Mouse (Mus musculus): ENCODE data around the gene Hpse2. TPM values are rescaled to one million over a fixed set of nuclear protein-coding genes. Genes with fewer than 3 reads are reported as not detected.

Gene Hpse2
- polyA plus RNA-seq (2016; fragmentation: Nextera tagmentation; extraction: Ambion mirVana): 1.3 and 1.6 TPM in 2 replicates

DNA sequence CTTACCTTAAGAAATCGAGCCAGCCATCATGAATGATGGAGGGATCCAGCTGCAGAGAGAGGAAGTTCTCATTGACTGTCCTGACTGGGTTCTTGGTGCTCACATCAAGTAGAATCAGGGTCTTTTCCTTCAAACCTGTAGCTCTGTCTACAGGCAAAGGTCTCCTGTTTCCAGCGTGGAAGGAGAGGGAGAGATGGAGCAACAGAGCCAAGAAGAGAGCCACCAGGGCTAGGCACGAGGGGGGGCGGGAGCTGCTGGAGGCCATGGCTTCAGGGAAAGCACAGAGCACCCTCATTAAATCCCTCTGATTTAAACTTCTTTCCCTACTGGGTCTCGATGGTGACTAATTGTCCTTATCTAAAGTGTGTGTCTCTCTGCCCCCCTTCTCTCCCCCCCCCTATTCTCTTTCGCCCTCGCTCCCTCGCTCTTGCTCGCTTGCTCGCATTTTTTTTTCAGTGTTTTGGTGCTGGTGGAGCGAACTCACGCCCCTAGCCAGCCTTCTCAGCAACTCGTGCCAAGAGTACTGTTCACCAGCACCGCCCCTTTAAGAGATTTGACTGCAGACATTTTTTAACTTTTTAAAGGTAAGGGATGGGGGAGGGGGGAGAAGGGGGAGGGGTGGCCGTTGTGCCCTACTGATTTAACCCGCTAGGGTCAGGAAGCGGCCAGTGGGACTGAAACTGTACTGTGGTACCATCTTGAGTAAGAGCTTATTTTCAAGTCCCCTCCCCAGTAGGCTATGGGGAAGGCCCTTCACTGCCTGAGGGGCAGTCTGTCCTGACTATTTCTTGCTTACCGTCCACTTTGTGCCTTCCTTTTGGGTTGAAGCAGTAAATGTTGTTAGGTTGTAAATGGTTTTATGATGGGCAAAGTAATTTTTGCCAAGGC, at the start of gene Hpse2:
TSS of gene Hpse2 (minus strand) at position 339 of the 888 bp plus-strand sequence.
- H3K4me2 ChIP-seq (replicated peaks): peak within 1 kb of the TSS; percentile 36
- WGBS: 4% methylated on average over 18 of the region's 18 CpGs
- H3K9me3 ChIP-seq (replicated peaks): no peaks in the 10 kb centered on the region
- H3K4me3 ChIP-seq: 0 out of 2 replicates have a peak within 1 kb of the TSS, but pooled peaks have one; percentile 1
- H3K27ac ChIP-seq: no peak within 1 kb of the TSS
- H3K36me3 ChIP-seq: no peaks in the 10 kb centered on the region
- peaks cover 24% of the 10 kb centered on the region for H3K4me1 ChIP-seq
- H3K9ac ChIP-seq: no peak within 1 kb of the TSS
- peaks cover 67% of the 10 kb centered on the region for H3K27me3 ChIP-seq
- no peak for ATAC-seq (ENCODE audit: low FRiP score)

DNA sequence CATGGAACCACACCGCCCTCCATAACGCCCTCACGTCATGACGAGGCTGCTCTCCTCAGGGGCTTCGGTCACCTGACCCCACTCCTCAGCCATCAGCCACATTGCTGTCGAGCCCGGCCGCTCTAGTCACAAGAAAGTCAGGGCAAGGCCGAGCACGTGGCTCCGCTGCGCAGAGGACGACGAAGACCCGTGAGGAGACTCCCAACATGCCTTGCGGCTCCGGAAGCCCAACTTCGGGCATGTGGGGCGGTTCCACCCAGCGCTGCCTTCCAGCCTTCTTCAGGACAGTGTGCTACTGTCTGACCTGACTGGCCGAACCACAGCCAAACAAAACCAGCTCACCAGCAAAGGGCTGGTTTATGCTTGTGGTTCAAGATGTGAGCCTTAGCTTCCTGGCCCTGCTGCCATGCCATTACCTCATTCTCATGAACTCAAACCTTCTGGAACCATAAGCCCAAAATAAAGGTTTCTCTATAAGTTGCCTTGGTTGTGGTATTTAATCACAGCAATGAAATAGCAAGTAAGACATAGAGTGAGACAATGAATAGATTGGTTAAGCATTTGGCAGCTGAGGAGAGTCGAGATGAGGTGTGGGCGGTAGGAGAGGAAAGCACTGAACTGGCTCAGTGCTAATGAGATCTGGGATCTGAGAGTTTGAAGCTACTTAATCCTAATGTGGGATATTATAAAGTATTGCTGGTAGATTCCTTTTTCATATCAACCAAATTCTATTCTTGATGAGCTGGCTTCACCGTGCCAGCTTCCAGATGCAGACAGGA, 39.5 kb upstream of the Hpse2 start:
- Histone ChIP-seq H3K27ac (no peak overlapping the region), H3K9ac (no peak overlapping the region), H3K36me3 (no peaks in the 10 kb centered on the region), H3K9me3 (replicated peaks) (no peaks in the 10 kb centered on the region), H3K4me1 (no peaks in the 10 kb centered on the region), H3K27me3 (no peaks in the 10 kb centered on the region; the same call in 1 of the 2 replicates), H3K4me3 (no peak overlapping the region), H3K4me2 (replicated peaks) (no peak overlapping the region)
- WGBS: 87% methylated on average over 24 of the region's 24 CpGs
- no peak for ATAC-seq (ENCODE audit: low FRiP score)

GRCm38 (mm10) chr19:43424082-43424481, 35.9 kb upstream of the Hpse2 start:
- Histone ChIP-seq H3K36me3 (no peaks in the 10 kb centered on the region), H3K27me3 (no peaks in the 10 kb centered on the region; the same call in 1 of the 2 replicates), H3K4me2 (replicated peaks) (no peak overlapping the region), H3K4me1 (no peaks in the 10 kb centered on the region), H3K27ac (no peak overlapping the region), H3K9me3 (replicated peaks) (no peaks in the 10 kb centered on the region), H3K4me3 (no peak overlapping the region), H3K9ac (no peak overlapping the region)
- 79% methylated on average over 2 of the region's 2 CpGs for whole genome bisulfite sequencing
- ATAC-seq (ENCODE audit: low FRiP score): no peak

DNA sequence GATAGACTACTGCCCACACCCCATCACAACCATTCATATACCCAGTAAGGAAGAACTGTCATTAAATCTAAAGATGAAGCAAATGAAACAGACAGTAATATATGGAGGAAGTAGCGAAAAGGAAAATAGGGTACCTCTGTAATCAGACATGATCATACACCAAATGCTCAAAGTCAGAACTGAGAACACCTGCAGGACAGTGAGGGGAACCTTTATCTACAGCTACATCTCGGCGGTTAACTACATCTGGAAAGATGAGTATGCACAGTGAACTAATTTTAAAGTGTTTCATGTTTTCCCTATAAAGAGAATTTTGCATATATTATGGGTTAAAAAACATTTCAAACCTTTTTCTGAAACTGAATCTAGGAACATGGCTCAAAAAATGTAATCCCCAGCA, 32.4 kb upstream of the Hpse2 start:
- H3K4me1 ChIP-seq: no peaks in the 10 kb centered on the region
- WGBS: 88% methylated on average over 3 of the region's 3 CpGs
- ATAC-seq (ENCODE audit: low FRiP score): no peak
- no peak overlapping the region for H3K27ac ChIP-seq
- no peaks in the 10 kb centered on the region for H3K27me3 ChIP-seq
- H3K9ac ChIP-seq: no peak overlapping the region
- no peaks in the 10 kb centered on the region for H3K36me3 ChIP-seq
- no peak overlapping the region for H3K4me3 ChIP-seq
- H3K4me2 ChIP-seq (replicated peaks): no peak overlapping the region
- no peaks in the 10 kb centered on the region for H3K9me3 ChIP-seq (replicated peaks)

DNA sequence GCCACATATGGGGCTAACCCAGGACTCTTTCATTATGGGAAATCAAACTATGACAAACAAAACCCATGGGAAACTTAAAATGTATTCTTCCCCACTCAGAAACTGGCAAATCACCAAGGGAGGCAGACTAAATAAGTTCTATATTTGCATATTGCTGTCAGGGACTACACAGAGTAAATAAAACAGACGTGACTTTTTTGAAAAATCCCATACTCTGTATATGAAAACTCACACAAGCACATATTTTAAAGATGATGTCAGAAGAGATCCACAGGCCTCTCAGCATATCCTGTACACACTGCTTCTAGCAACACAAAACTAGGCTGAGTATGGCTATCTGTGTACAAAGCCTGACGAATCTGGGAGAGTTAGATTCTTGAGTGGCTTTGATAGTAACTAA, 27.4 kb upstream of the Hpse2 start:
- H3K27ac ChIP-seq: no peak overlapping the region
- H3K4me2 ChIP-seq (replicated peaks): no peak overlapping the region
- no peak overlapping the region for H3K4me3 ChIP-seq
- H3K4me1 ChIP-seq: no peaks in the 10 kb centered on the region
- H3K36me3 ChIP-seq: no peaks in the 10 kb centered on the region
- no peaks in the 10 kb centered on the region for H3K9me3 ChIP-seq (replicated peaks)
- WGBS: 81% methylated on average over 2 of the region's 2 CpGs
- no peak overlapping the region for H3K9ac ChIP-seq
- ATAC-seq (ENCODE audit: low FRiP score): no peak
- no peaks in the 10 kb centered on the region for H3K27me3 ChIP-seq

GRCm38 (mm10) chr19:43407181-43407580, 19.0 kb upstream of the Hpse2 start:
- Histone ChIP-seq H3K4me2 (replicated peaks) (no peak overlapping the region), H3K9me3 (replicated peaks) (no peaks in the 10 kb centered on the region), H3K27ac (no peak overlapping the region), H3K4me1 (no peaks in the 10 kb centered on the region), H3K9ac (no peak overlapping the region), H3K4me3 (no peak overlapping the region), H3K36me3 (no peaks in the 10 kb centered on the region), H3K27me3 (no peaks in the 10 kb centered on the region)
- WGBS: 39% methylated on average over 1 of the region's 1 CpGs
- no peak for ATAC-seq (ENCODE audit: low FRiP score)

DNA sequence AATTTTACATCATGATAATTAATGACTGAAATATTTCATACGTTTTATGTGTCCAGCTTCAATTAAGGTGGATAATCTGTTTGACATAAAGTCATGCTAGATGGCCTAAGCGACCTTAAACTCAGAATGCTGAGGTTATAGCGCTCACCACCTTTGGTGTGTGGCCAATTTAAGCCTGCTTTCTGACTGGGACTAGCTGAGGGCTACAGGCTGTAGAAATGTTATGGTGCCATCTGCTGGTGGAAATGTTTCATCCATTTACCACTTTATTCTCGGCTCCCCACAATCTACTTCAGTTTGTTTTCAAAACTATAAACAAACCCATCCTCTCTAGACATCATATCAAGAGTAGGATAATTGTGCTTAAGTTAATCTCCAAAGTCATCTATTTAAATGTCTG, 8.2 kb upstream of the Hpse2 start:
- no peaks in the 10 kb centered on the region for H3K4me1 ChIP-seq
- H3K27me3 ChIP-seq: peaks cover 3% of the 10 kb centered on the region; the same call in 1 of the 2 replicates
- no peak overlapping the region for H3K27ac ChIP-seq
- ATAC-seq (ENCODE audit: low FRiP score): no peak
- H3K4me3 ChIP-seq: no peak overlapping the region
- no peaks in the 10 kb centered on the region for H3K36me3 ChIP-seq
- WGBS: 7% methylated on average over 4 of the region's 4 CpGs
- H3K9ac ChIP-seq: no peak overlapping the region
- H3K9me3 ChIP-seq (replicated peaks): no peaks in the 10 kb centered on the region
- H3K4me2 ChIP-seq (replicated peaks): no peak overlapping the region

DNA sequence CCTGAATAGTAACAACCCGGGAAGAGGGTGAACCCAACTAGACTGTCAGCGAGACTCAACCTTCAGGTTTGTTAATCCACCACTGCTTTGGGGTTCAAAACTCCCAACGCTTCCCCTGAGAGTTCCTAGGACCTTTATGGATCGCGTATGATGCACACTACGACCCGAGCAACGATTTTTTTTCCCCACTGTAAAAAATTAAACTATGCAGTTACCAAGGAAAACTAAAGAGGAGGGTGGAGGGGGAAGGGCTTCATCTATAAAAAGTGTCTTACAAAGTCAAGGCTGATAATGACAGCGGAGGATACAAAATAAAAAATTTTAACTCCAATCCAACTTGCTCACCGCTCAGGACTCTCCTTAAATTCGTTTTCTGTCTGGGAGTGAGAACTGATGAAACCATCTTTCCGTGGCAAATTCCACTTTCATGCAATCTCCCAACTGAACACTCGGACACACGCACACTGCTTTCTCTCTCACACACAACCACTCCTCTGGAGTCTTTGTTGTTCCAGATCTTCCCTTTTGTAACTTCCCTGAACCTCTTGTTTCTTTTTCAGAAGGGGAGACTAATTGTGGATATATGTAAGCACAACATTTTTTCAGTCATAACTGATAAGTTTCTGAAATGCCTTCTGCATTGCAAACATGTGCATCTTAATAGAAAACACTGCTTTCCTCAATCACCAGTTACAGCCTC, 934 bp downstream of the Hpse2 start:
- 1% methylated on average over 14 of the region's 14 CpGs for WGBS
- ATAC-seq (ENCODE audit: low FRiP score): no peak
- Histone ChIP-seq H3K4me3 (no peak overlapping the region), H3K9ac (no peak overlapping the region), H3K9me3 (replicated peaks) (no peaks in the 10 kb centered on the region), H3K36me3 (no peaks in the 10 kb centered on the region), H3K27me3 (peaks cover 77% of the 10 kb centered on the region), H3K4me1 (peaks cover 24% of the 10 kb centered on the region), H3K4me2 (replicated peaks) (peak overlapping the region; percentile 54), H3K27ac (no peak overlapping the region)

DNA sequence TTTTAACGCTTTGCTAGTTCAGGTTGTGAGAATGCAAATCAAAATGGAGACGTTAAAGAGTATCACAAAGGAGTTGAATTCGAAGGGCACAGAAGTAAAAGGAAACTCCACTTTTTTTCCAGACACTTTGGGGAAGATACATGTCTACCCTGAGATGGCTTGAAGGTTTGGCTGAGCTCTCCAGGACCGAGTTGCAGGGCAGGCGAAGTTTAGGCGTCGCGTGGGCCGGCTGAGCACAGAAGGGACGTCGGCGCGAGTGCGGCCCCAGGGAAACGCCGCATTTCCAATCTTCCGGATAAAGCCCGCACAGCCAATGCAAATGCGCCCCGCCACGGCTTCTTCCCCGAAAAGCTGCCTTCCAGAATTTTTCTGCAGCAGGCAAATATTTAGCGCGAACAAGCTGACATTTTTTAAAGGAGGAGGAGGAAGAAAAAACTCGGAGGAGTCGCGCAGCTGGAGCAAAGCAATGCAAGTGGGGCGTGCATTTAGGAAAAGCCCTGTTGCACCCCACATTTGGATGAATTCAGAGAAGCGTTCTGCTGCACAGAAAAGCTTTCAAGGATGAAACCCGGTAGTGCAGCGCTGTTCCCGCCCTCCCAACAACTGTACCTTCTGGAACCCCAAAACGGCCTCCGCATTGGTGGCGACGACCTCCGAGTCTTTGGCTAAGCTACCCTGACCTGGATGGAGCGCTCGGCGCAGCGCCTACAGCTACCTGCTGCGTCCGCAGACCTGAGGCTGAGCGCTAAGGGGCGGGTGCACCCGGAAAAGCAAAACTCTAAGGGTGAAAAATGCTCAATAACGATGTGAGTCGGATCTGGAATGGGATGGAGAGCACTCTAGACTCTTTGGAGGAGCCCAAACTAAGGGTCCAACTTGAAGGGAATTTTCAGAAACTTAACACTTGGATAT, 1.9 kb downstream of the Hpse2 start:
- peaks cover 24% of the 10 kb centered on the region for H3K4me1 ChIP-seq
- WGBS: under 1% methylated on average over 48 of the region's 48 CpGs
- no peaks in the 10 kb centered on the region for H3K9me3 ChIP-seq (replicated peaks)
- H3K36me3 ChIP-seq: no peaks in the 10 kb centered on the region
- H3K4me2 ChIP-seq (replicated peaks): peak overlapping the region; percentile 54
- no peak overlapping the region for H3K27ac ChIP-seq
- no peak overlapping the region for H3K9ac ChIP-seq
- peaks cover 77% of the 10 kb centered on the region for H3K27me3 ChIP-seq
- peak overlapping the region; percentile 31 for H3K4me3 ChIP-seq
- ATAC-seq (ENCODE audit: low FRiP score): no peak

- peaks cover 77% of the 10 kb centered on the region for H3K27me3 ChIP-seq
- H3K9me3 ChIP-seq (replicated peaks): no peaks in the 10 kb centered on the region
- peaks cover 24% of the 10 kb centered on the region for H3K4me1 ChIP-seq
- peak overlapping the region; percentile 54; the same call in 1 of the 2 replicates for H3K4me2 ChIP-seq (replicated peaks)
- peak overlapping the region; percentile 32 for H3K4me3 ChIP-seq
- no peak overlapping the region for H3K27ac ChIP-seq
- no peak for ATAC-seq (ENCODE audit: low FRiP score)
- under 1% methylated on average over 13 of the region's 13 CpGs for whole genome bisulfite sequencing
- H3K36me3 ChIP-seq: no peaks in the 10 kb centered on the region
- H3K9ac ChIP-seq: no peak overlapping the region
These were observed 2.7 kb downstream of the Hpse2 start for GRCm38 (mm10) chr19:43385451-43385850.

GRCm38 (mm10) chr19:43384978-43385431, 3.1 kb downstream of the Hpse2 start:
- H3K4me1 ChIP-seq: peaks cover 24% of the 10 kb centered on the region
- no peak overlapping the region for H3K27ac ChIP-seq
- peaks cover 77% of the 10 kb centered on the region for H3K27me3 ChIP-seq
- H3K4me3 ChIP-seq: peak overlapping the region; percentile 32
- H3K4me2 ChIP-seq (replicated peaks): peak overlapping the region; percentile 54
- ATAC-seq (ENCODE audit: low FRiP score): no peak
- no peaks in the 10 kb centered on the region for H3K36me3 ChIP-seq
- peak overlapping the region; percentile 13; the same call in 1 of the 2 replicates for H3K9ac ChIP-seq
- 1% methylated on average over 25 of the region's 25 CpGs for WGBS
- H3K9me3 ChIP-seq (replicated peaks): no peaks in the 10 kb centered on the region

All from hindbrain, embryonic 12.5 days (tissue).